Mouse (Mus musculus) brain, embryonic 14.5 days (tissue): ENCODE measurements around the gene Crtc2. TPM values are rescaled to one million over a fixed set of nuclear protein-coding genes. Genes with fewer than 3 reads are reported as not detected.

Source experiments
- DNase-seq: peaks from one replicate; pipeline ENCODE4 v3.0.0-alpha.2; 2011; ENCODE audit warnings: low read depth
- CTCF ChIP-seq: fragments of 200-500 bp; IDR thresholded peaks from 2 replicates; pipeline ENCODE4 v1.5.1; 2012; ENCODE audit warnings: inconsistent platforms, mild to moderate bottlenecking, moderate library complexity, borderline replicate concordance; ENCODE audit not compliant: insufficient read depth, insufficient read length; ENCODE audit errors: extremely low read depth
- POLR2A ChIP-seq: fragments of 200-500 bp; IDR thresholded peaks from 2 replicates; pipeline ENCODE4 v1.6.1; 2012; ENCODE audit warnings: mild to moderate bottlenecking, inconsistent platforms, borderline replicate concordance; ENCODE audit not compliant: poor library complexity, insufficient read depth, insufficient read length, severe bottlenecking; ENCODE audit errors: extremely low read depth
- polyA plus RNA-seq: library from polyadenylated mRNA; depleted of rRNA; stranded (reverse); fragments of >200 nt; gene quantifications from 2 replicates; pipeline ENCODE4 v1.2.3, GENCODE M21; 2012; rRNA removed

Crtc2 gene
- polyA plus RNA-seq: 62.1 and 72.8 TPM in 2 replicates

DNA sequence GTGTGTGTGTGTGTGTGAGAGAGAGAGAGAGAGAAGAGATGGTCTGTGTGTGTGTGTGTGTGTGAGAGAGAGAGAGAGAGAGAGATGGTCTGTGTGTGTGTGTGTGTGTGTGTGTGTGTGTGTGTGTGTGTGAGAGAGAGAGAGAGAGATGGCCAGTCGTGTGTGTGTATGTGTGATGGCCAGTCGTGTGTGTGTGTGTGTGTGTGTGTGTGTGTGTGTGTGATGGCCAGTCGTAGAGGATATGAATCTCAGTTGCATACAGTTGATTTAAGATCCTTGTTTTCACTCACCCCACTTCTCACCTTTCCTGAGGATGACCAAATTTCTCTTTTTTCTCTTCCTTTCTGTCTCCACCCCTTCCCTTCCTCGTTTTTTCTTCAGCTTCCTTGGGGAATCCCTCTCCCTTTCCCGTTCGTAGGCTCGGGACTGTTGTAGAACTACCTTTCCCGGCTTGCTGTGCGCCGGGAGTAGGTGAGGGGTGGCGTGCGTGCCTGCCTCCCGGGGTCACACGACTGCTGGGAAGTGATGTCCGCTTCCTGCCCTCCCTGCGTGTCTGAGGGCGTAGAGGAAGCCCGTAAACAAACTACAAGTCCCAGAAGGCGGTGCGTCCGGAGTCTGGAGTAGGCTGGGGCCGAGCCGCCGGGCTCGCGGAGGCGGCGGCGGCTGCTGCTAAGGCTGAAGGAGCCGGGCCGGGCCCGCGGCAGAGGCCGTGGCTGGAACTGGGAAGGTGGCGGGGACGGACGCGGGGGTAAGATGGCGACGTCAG lies at the start of gene Crtc2:
TSS of gene Crtc2 (plus strand) at position 511 of the 766 bp plus-strand sequence.
- TF ChIP-seq CTCF (no peak), POLR2A (peak; percentile 89)
- DNase-seq: peak; percentile 100

DNA sequence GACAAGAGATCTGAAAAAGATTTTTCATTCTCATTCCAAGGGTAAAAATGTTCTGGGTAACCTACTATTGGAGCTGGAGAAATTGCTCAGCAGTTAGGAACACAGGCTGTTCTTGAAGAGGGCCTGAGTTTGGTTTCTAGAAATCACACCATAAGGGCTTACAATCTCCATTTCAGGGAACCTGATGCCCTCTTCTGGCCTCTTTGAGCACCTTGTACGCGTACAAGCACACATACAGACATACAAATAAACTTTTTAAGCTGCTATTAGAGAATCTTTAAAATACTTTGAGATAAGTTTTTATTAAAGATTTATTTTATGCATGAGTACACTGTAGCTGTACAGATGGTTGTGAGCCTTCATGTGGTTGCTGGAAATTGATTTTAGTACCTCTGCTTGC lies 49.4 kb upstream of the Crtc2 start:
- no peak for DNase-seq
- TF ChIP-seq POLR2A: no peak
- TF ChIP-seq CTCF: no peak

- no peak for DNase-seq
- TF ChIP-seq POLR2A (no peak), CTCF (no peak)
Observed at GRCm38 (mm10) chr3:90208662-90209061, 45.3 kb upstream of the Crtc2 start.

- TF ChIP-seq POLR2A (no peak), CTCF (no peak)
- no peak for DNase-seq
Observed at GRCm38 (mm10) chr3:90209908-90210566, 43.9 kb upstream of the Crtc2 start.

DNA sequence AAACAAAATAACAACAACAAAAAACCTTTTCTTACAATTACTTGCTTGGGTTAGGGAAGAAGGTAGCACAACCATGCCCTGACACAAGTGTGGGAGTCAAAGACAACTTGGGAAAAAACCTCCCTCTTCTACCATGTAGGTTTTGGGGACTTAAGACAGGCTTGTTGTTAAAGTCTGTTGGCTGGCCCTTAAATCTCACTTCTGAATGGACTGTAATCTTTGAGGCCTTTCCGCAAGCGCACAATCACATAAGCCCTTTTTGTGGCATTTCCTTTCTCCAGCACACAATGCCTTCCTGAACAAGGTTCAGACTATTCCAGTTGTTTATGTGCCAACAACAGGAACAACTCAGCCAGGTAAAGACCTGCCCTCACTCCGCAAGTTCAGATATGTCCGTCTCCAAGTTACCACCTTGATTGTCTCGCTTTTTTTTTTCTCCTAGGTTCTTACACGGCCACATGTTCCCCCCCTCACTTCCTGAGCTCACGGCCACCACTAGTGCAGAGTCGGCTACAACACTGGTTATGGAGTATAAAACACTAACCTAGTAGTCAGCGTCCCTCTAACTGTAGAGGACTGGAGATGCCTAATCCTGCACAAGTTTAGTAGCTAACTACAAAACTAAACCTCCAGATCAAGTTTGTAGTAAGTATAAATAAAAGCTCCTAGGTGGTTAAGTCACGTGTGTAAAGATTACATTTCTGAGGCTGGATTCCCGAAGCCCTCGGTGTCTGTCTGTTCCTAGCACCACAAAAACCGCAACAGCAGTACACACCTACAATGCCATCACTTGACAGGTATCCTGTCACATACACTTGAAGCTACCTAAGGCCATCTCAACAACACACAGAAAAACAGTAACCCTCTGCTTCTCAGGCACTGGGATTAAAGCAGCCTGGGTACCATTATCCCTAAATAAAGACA lies 42.2 kb upstream of the Crtc2 start:
- no peak for DNase-seq
- TF ChIP-seq CTCF (no peak), POLR2A (no peak)

- TF ChIP-seq CTCF (no peak), POLR2A (no peak)
- no peak for DNase-seq
Observed at GRCm38 (mm10) chr3:90212723-90213122, 41.2 kb upstream of the Crtc2 start.

GRCm38 (mm10) chr3:90213377-90213866 lies 40.5 kb upstream of the Crtc2 start, which contains the start of the genes Rps27 and Rab13:
Gene Rps27, minus strand, starts transcription at chr3:90213651.
Gene Rab13, plus strand, starts transcription at chr3:90213695.
- DNase-seq: peak; percentile 98
- TF ChIP-seq CTCF (no peak), POLR2A (peak; percentile 95; the same call in 1 of the 2 replicates)

DNA sequence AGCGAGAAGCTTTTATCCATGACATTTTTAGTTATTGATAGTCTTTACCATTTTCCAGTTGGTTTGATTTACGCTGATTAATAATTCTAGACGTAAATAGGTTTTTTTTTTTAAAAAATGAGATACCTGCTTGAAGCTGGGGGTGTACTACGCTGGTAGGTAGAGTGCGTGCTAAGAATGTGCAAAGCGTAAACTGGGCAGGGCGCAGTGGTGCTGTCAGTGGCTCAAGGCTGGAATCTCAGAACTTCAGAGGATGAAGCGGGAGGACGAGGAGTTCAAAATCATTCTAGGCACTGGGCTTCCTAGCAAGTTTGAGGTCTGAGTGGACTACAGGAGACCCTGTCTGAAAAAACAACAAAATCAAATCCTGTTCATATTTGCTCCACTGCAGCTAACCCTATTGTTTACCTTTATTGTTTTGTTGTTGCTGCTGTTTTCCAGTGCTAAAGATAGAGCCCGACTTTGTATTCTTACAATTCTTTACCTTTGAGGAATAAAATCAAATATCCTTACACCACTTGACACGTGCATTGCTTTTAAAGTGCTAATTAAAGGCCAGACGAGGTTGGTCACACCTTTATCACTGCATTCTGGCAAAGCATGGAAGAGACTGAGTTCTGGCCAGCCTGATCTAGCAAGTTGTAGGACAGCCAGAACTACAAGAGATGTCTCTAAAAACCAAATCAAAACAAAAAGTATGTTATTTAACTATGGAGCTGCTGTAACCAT lies 39.8 kb upstream of the Crtc2 start:
- DNase-seq: peak; percentile 55
- no peak for TF ChIP-seq POLR2A
- no peak for TF ChIP-seq CTCF

DNA sequence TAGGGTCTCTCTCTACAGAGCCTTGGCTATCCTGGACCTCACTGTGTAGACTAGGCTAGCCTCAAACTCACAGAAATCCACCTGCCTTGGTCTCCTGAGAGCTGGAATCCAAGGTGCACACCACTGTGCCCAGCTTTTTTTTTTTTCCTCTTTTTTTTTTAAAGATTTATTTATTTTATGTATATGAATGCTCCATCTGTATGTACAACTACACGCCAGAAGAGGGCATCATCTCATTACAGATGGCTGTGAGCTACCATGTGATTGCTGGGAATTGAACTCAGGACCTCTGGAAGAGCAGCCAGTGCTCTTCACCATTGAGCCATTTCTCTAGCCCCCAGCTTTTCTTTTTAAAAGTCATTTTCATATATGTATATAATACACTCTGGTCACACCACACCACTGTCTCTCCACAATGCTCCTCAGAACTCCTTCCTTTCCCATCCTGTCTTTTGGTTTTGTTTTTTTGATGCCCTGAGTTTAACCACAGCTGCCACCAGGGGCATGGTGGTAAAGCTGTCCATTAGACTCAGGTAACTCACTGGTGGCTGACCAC lies 38.1 kb upstream of the Crtc2 start:
- DNase-seq: no peak
- TF ChIP-seq CTCF (no peak), POLR2A (no peak)

GRCm38 (mm10) chr3:90220088-90220487 lies 33.9 kb upstream of the Crtc2 start:
- TF ChIP-seq CTCF (peak; percentile 55; the same call in 1 of the 2 replicates), POLR2A (no peak)
- DNase-seq: peak; percentile 87

DNA sequence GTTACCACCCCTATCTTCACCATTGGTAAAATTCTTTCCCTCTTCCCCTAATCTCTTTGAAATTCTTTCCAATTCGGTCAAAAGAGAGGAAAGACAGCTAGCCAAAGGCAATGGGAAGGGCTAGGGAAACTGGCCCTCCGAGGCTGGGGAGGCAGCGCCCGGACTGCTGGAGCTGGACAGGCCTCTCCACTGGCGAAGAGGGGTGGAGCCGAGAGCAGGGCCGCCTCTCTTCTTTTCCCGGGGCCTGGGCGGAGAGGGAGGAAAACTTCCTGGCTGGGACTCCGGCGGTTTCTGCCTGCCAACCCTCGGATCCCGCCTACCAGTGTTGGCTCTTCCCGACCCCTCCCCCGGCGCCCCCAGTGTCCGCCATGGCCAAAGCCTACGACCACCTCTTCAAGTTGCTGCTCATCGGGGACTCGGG lies 33.4 kb upstream of the Crtc2 start:
- DNase-seq: peak; percentile 67
- TF ChIP-seq CTCF (no peak), POLR2A (0 out of 2 replicates have a peak, but pooled peaks have one; percentile 23)
